Mouse (Mus musculus) kidney, postnatal 0 days (tissue): Measurements from ENCODE around the gene Omt2b. TPM values are rescaled to one million over a fixed set of nuclear protein-coding genes. Genes with fewer than 3 reads are reported as not detected.
"Not testable (repeated sequence)": the region's sequence is repeated elsewhere in the genome, so short reads cannot be mapped to it uniquely, and the experiment has no call there.

Source experiments
- ATAC-seq: fragments of 200-750 bp; cut with Nextera tagmentation; replicated peaks from 2 replicates; pipeline ENCODE4 v1.8.0; 2017; ENCODE audit warnings: low read depth, moderate number of reproducible peaks, moderate TSS enrichment, moderate library complexity; ENCODE audit not compliant: low FRiP score
- DNase-seq: peaks from one replicate; pipeline ENCODE4 v3.0.0-alpha.2; 2016; ENCODE audit warnings: low spot score
- H3K27ac ChIP-seq: fragments of 300-500 bp; sonication (generic); 2 replicates; pipeline ENCODE4 v1.5.1; 2014; ENCODE audit warnings: mild to moderate bottlenecking
- H3K27me3 ChIP-seq: fragments of 300-500 bp; sonication (generic); 2 replicates; pipeline ENCODE4 v1.6.1; 2014; ENCODE audit warnings: low read length, mixed read lengths; ENCODE audit not compliant: insufficient read depth
- H3K36me3 ChIP-seq: fragments of 300-500 bp; sonication (generic); 2 replicates; pipeline ENCODE4 v1.6.1; 2014; ENCODE audit warnings: low read length, mixed read lengths; ENCODE audit not compliant: insufficient read depth
- H3K4me1 ChIP-seq: fragments of 300-500 bp; sonication (generic); replicated peaks from 2 replicates; pipeline ENCODE4 v1.6.1; 2014; ENCODE audit warnings: antibody characterized with exemption, low read length, mixed read lengths; ENCODE audit not compliant: insufficient read depth
- H3K4me2 ChIP-seq: fragments of 300-500 bp; sonication (generic); 2 replicates; pipeline ENCODE4 v1.6.1; 2014; ENCODE audit warnings: mild to moderate bottlenecking, low read length, moderate library complexity, mixed read lengths
- H3K4me3 ChIP-seq: fragments of 300-500 bp; sonication (generic); replicated peaks from 2 replicates; pipeline ENCODE4 v1.5.1; 2014; ENCODE audit warnings: low read depth, low read length
- H3K9ac ChIP-seq: fragments of 300-500 bp; sonication (generic); 2 replicates; pipeline ENCODE4 v1.6.1; 2014; ENCODE audit warnings: low read depth, low read length
- H3K9me3 ChIP-seq: fragments of 300-500 bp; sonication (generic); replicated peaks from 2 replicates; pipeline ENCODE4 v1.6.1; 2016; ENCODE audit warnings: low read length, inconsistent platforms, mixed read lengths
- CTCF ChIP-seq: IDR thresholded peaks from 2 replicates; pipeline ENCODE4 v1.5.1; 2016; ENCODE audit warnings: antibody characterized with exemption, low read depth, mild to moderate bottlenecking, moderate library complexity
- WGBS: fragments of 180-500 bp; shearing (Covaris S2); extraction: QIAGEN DNeasy Blood & Tissue Kit; methylation state at CpG from one replicate; pipeline ENCODE4 v1.1.7; 2014; 5-methylcytosine and 5-hydroxymethylcytosine counted together
- polyA plus RNA-seq: library from polyadenylated mRNA; unstranded; fragments of >200 nt; fragmentation: Nextera tagmentation; extraction: Ambion mirVana; gene quantifications from 2 replicates; pipeline ENCODE4 v1.2.1, GENCODE M21; 2015

Gene Omt2b
- polyA plus RNA-seq, 1 experiment from 2014 or later, result not detected

DNA sequence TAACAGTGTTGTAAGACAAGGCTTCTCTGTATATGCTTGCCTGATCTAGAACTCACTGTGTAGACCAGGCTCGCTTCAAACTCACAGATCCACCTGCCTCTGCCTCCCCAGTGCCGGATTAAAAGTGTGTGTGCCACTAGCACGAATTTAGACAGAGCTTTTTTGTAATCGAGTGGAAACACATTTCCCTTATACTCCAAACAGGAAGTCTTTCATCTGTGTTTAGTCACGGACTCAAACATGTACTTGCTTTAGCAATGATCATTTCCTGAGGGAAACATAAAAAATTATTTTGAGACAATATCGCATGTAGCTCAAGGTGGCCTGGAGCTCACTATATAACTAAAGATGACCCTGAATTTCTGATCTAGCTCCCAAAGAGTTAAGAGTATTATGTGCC, 36.0 kb downstream of the Omt2b start:
- WGBS, result 61% methylated on average over 6 of the region's 6 CpGs
- H3K36me3 ChIP-seq, result no peaks in the 10 kb centered on the region
- H3K9ac ChIP-seq, result no peak overlapping the region
- no peaks in the 10 kb centered on the region for H3K9me3 ChIP-seq
- no peaks in the 10 kb centered on the region for H3K27me3 ChIP-seq
- H3K4me3 ChIP-seq, result no peak overlapping the region
- TF ChIP-seq CTCF, result no peak
- ATAC-seq (no peak), DNase-seq (no peak)
- no peak overlapping the region for H3K27ac ChIP-seq
- no peaks in the 10 kb centered on the region for H3K4me1 ChIP-seq
- H3K4me2 ChIP-seq, result no peak overlapping the region

- H3K4me1 ChIP-seq, result no peaks in the 10 kb centered on the region
- H3K9me3 ChIP-seq, result no peaks in the 10 kb centered on the region
- no peak overlapping the region for H3K4me3 ChIP-seq
- ATAC-seq, result no peak
- no peak overlapping the region for H3K4me2 ChIP-seq
- TF ChIP-seq CTCF, result no peak
- no peak for DNase-seq
- H3K36me3 ChIP-seq, result no peaks in the 10 kb centered on the region
- no peak overlapping the region for H3K9ac ChIP-seq
- H3K27ac ChIP-seq, result no peak overlapping the region
- no peaks in the 10 kb centered on the region for H3K27me3 ChIP-seq
- WGBS, result 88% methylated on average over 6 of the region's 6 CpGs
These were observed 37.3 kb downstream of the Omt2b start for GRCm38 (mm10) chr9:78364701-78365100.

- Histone ChIP-seq H3K4me1 (no peaks in the 10 kb centered on the region), H3K4me3 (no peak overlapping the region), H3K4me2 (no peak overlapping the region), H3K27me3 (no peaks in the 10 kb centered on the region), H3K9ac (no peak overlapping the region), H3K27ac (no peak overlapping the region), H3K36me3 (no peaks in the 10 kb centered on the region), H3K9me3 (no peaks in the 10 kb centered on the region)
- no peak for TF ChIP-seq CTCF
- 74% methylated on average over 13 of the region's 13 CpGs for WGBS
- DNase-seq (no peak), ATAC-seq (no peak)
These were observed 38.6 kb downstream of the Omt2b start for GRCm38 (mm10) chr9:78365850-78366544.

GRCm38 (mm10) chr9:78367959-78368358, 40.6 kb downstream of the Omt2b start, which contains the start of gene Dppa5a:
Gene Dppa5a (minus strand): TSS chr9:78368177.
- H3K4me2 ChIP-seq, H3K27ac ChIP-seq, H3K36me3 ChIP-seq, H3K9ac ChIP-seq, DNase-seq, H3K4me1 ChIP-seq, ATAC-seq, H3K9me3 ChIP-seq, H3K27me3 ChIP-seq, H3K4me3 ChIP-seq: not testable (repeated sequence)
- 93% methylated on average over 16 of the region's 16 CpGs for WGBS

- Histone ChIP-seq H3K4me1 (no peaks in the 10 kb centered on the region), H3K4me2 (no peak overlapping the region), H3K27me3 (no peaks in the 10 kb centered on the region), H3K36me3 (no peaks in the 10 kb centered on the region), H3K4me3 (no peak overlapping the region), H3K9me3 (no peaks in the 10 kb centered on the region), H3K27ac (no peak overlapping the region), H3K9ac (no peak overlapping the region)
- TF ChIP-seq CTCF, result no peak
- no peak for DNase-seq
- ATAC-seq, result no peak
- WGBS, result 57% methylated on average over 3 of the region's 3 CpGs
These were observed 41.4 kb downstream of the Omt2b start for GRCm38 (mm10) chr9:78368671-78369293.

GRCm38 (mm10) chr9:78369349-78369748, 42.0 kb downstream of the Omt2b start:
- 93% methylated on average over 2 of the region's 2 CpGs for WGBS
- DNase-seq (no peak), ATAC-seq (no peak)
- no peaks in the 10 kb centered on the region for H3K27me3 ChIP-seq
- H3K4me1 ChIP-seq, result no peaks in the 10 kb centered on the region
- H3K36me3 ChIP-seq, result no peaks in the 10 kb centered on the region
- H3K4me3 ChIP-seq, result no peak overlapping the region
- TF ChIP-seq CTCF, result no peak
- H3K9me3 ChIP-seq, result no peaks in the 10 kb centered on the region
- no peak overlapping the region for H3K4me2 ChIP-seq
- no peak overlapping the region for H3K27ac ChIP-seq
- no peak overlapping the region for H3K9ac ChIP-seq
